Mouse (Mus musculus) adrenal gland, postnatal 14 days (tissue): Measurements from ENCODE around the gene Dnah7a. TPM values are rescaled to one million over a fixed set of nuclear protein-coding genes. Genes with fewer than 3 reads are reported as not detected.
"Not testable (repeated sequence)": the region's sequence is repeated elsewhere in the genome, so short reads cannot be mapped to it uniquely, and the experiment has no call there.

Source experiments
- DNase-seq: peaks from one replicate; pipeline ENCODE4 v3.0.0; 2021; ENCODE audit warnings: mixed read lengths
- long read RNA-seq, 2 experiments: library from polyadenylated mRNA; stranded (forward); transcript quantifications; one replicate each; pipeline ENCODE4 v2.0.0; 2021
- total RNA-seq: library from RNA; stranded (reverse); gene quantifications from 2 replicates; pipeline ENCODE4 v1.2.3, GENCODE M21; 2021

Dnah7a gene
- total RNA-seq, result 0.23 and 0.67 TPM in 2 replicates
- long read RNA-seq, experiment 1, partial matches to known transcripts, result 0 of 2 reads
- long read RNA-seq, experiment 1, other reads (novel, unspliced or antisense), result 2 of 2 reads
- long read RNA-seq, experiment 2, partial matches to known transcripts, result 0 of 4 reads
- long read RNA-seq, experiment 2, other reads (novel, unspliced or antisense), result 4 of 4 reads

DNA sequence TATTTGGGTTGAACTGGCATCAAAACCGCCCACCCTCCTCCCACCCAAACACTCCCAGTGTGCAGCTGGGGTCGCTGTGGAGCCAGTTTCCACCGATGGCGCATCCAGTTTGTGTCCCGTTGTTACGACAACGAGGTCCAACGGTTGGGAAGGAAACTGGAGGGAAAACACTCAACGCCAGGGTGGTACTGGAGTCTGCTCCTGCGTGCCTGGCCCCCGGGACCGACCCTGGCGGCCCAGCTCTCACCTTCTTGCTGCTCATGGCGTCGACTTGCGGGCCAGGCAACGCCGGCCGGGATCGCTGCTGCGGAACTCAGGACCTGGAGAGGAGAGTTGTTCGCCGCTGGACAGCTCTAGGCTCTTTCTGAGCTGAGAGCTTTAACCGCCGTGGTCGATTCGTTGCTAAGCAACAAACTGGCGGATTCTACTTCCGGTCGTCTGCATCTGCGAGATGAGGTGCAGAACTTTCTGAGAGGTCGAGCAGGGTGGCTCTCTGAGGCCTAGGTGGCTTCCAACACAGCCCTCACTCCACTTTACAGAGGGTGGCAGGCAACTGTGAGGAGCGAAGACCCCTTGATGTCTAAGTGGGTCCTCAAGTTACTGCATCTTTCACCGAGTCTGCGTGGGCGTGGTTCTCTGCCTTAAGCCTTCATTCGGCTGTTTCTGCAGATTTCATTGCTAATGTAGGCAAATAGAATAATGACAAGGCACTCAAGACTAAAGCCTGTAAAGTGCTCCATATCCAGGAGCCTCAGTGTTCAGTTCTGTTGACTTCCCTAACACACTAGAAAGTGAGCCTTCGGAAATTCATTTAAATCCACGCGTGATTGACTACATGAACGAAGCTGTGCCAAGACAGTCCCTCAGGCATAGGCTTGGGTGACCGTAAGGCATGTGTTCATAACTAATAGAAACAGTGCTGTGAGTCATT, at the start of gene Dnah7a:
TSS of gene Dnah7a (minus strand) at position 354 of the 931 bp plus-strand sequence.
- DNase-seq, result peak; percentile 48

DNA sequence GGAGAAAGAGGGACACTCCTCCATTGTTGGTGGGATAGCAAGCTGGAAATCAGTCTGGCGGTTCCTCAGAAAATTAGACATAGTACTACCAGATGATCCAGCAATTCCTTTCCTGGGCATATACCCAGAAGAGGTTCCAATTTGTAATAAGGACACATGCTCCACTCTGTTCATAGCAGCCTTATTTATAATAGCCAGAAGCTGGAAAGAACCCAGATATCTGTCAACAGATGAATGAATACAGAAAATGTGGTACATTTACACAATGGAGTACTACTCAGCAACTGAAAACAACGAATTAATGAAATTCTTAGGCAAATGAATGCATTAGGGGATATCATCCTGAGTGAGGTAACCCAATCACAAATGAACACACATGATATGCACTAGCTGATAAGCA, 46.9 kb upstream of the Dnah7a start:
- not testable (repeated sequence) for DNase-seq

DNA sequence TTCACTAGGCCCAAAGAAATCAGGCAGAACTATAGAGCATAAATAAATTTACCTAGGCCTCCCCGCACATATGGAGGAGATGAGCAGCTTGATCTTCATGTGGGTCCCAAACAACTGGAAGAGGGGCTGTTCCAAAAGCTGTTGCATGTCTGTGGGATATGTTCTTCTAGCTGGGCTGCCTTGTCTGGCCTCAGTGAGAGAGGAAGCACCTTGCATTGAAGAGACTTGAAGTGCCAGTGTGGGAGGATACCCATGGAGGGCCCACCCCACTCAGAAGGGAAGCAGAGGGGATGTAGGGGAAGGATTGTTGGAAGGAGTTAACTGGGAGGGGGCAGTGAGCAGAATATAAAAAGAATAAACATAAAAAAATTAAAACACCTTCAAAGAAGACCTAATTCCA, 44.6 kb upstream of the Dnah7a start:
- DNase-seq, result no peak

DNA sequence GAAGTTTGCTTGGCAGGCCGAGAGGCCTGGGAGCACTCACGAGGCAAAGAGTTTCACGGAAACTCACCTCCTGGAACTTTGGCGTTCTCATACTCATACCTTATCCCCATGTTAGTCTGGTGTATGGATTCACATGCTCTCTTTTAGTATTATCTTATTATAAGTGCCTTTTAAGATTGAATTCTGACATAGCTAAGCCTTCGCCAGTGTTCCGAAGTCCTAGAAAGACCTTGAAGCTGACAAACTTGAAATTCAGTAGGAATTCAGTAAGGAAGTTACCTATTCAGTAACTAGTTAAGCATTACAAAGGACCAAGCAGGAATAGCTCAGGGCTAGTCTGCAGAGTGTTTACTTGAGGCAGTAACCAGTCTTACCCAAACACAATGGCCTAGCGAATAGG, 44.1 kb upstream of the Dnah7a start:
- DNase-seq, result not testable (repeated sequence)

DNA sequence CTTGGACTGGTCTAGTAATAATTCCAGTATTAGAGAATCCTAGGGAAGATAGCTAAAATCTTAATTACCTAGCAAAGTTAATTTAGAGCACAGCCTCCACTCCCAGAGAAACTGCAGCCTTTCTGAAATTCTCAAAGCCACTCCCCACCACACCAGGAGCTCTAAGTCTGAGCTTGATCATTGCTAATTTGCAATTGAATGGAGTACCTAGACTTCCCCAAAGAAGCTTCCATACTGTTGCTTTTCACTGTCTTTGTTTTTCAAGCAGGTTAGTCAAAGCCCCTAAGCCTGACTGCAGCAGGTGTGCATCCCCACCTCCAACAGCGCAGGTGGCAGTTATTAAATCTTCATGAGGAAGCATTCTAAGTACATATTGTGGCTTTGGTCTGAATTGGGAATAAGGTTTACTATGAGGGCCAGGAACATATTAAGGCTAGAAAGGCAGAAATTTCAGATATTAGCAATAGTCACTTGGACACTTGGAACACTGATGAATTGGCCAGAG, 43.3 kb upstream of the Dnah7a start:
- not testable (repeated sequence) for DNase-seq

DNA sequence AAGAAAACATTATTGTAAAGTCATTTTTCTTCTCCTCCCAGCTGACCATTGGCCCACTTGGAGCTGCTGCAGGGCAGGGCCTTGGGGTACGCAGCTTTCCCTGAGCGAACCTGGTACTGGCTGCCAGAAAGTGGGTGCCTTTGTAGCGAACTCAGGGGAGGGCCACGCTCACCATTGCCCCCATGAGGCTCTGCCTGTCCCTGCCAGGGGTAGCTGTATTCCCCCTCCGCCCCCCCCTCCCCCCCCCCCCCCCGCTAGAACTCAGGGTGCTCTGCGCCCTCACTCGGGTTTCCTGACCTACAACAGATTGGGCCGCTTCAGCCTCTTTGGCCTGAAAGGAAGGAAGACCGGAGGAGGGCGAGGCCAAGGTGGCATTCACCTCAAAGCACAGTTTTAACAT, 42.0 kb upstream of the Dnah7a start:
- DNase-seq, result peak; percentile 12

DNA sequence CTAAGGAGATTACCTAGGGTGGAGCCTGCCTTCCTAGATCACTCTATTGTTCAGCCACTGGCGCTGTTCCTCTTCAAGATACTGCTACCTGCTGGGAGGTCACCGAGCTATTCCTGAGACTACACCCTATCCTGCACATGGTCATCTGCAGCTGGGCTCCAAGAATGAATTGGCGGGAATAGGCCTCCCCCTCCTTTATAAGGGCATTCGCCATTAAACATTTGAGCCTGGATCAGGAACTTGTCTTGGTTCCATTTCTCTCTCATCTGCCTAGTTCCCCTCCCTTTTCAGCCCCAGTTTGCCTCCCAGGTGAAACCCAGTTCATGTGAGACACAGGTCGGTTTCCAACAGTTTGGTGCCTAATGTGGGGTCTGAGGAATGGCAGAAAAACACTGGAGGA, 39.4 kb upstream of the Dnah7a start:
- DNase-seq, result no peak

DNA sequence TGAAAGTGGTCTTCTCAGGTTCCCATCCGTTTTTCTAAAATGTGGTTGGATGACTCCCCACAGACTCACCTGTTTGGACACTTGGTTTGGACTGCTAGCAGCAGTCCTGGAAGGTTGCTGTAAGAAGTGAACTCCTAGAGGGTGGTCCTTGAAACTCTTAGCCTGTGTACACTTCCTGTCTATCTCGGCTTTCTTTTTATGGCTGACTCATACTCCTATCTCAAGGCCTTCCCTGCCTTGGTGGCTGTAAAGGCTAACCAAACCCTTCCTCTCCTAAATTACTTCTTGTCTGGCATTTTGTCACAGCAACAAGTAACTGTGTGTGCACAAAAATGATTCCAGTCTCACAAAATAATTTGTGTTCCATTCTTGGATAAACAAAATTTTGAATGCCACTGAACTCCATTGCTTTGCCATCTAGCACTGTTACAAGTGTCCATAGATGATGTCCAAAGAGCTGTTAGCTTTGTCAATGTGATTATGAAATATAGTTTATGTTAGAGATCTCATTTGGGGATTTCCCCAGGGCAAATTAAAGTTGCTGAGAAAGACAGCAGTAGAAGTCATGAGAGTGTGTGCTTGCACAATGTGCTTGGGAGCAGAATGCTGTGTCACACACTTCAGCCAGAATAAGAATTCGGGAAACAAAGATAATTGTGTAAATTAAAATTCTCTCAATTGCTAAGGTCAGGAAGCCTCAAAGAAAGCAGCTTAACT, 35.3 kb upstream of the Dnah7a start:
- no peak for DNase-seq

DNA sequence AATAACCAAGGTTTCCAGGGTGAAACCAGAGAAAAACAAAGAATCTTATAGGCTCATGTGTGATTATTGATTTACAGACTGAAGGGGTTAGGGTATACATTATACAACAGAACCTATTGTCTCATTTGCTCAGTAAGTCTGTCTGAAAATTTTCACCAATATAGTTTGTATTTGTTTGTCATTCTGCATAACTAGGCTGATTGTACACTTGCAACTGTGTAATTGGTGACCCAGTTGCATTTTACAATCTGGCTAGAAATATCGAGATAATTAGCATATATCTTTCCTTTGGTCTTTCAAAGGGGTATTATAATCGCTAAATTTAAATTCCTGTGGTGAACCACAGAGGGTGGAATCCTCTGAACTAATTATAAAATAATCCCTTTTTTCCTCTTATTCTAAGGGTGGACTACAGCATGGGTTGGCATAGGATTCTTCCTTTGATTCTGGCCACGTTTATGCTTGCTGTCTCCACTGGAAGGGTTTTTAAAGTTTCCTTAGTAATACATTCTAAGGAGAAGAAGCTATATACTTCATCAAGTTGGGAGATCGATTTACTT, 34.3 kb upstream of the Dnah7a start:
- DNase-seq, result no peak

DNA sequence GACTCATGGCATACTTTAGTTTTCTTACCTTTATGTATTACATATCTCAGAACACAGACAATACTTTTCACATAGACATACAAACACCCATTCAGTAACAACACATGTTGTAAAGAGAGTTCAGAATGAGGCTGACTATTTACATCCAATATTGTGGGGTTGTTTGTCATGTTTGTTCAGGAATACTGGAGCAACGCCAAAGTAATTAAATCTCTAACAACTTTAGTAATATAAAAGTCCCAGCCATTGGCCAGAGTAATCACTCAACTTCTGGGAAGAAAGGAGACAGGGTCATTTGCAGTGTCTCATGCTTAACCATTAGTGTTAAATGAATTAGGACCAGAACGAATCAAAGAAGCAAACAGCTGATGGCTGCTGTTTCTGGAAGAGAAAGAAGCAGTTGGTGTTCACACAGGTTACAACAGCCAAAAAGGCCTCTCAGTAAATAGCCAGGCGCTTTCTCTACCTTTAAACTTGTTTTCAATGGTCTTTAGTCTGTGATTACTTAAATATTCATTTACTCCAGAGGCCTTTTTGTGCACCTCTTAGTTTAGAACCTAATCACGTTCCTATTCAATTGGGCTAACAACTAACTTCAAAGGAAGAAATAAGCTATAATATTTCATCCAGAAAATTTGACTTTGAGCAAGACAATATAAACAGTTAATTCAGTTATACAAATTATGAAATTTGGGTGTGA, 33.6 kb upstream of the Dnah7a start:
- DNase-seq, result not testable (repeated sequence)

DNA sequence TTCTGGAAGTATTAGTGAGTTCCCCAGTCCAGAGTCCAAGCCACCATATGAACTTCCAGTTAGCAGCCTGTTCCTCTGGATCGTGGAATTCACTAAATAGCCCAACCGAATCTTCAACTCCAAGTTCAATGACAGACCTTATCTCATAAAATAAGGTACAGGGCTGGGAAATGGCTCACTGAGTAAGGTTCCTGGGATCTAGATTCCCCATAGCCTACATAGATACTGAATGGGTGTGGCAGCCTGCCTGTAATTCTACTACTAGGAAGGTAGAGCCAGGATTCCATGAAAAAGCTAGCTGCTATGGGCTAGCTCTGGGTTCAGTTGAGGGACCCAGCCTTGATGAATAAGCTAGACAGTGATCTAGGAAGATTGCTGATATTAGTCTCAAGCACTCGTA, 30.0 kb upstream of the Dnah7a start:
- no peak for DNase-seq

DNA sequence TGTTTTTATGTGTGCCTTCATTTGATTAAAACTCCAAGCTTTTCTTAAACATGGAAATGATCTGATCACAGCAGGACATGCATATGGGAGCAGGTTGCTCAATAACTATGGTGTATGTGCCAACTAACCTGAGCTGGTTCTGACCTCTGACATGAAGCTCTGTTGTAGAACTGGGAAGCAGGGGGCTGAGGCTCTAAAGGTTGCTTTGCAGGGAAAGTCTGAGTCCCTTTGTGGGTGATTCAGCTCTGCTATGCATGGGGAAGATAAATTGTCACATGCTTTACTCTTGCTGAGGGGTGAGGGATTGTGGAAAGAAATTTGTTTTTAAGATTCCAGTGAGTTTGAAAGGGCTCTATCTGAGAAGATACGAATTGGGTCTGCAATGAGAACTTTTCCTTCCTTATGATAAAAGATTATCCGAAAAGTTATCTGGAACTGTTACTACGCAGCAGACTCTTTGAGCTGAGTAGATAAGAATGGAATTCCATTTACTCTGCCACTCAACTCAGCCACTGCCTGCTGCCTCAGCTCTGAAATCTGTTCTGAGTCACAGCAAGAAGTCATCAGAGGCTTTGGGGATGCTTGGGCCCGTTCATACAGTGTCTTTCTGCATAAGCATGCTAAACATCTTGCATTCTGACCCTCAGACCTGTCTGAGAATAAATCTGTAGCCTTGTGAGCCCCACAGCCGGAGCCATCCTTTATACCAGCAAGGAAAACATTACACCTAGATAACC, 22.1 kb upstream of the Dnah7a start:
- no peak for DNase-seq

DNA sequence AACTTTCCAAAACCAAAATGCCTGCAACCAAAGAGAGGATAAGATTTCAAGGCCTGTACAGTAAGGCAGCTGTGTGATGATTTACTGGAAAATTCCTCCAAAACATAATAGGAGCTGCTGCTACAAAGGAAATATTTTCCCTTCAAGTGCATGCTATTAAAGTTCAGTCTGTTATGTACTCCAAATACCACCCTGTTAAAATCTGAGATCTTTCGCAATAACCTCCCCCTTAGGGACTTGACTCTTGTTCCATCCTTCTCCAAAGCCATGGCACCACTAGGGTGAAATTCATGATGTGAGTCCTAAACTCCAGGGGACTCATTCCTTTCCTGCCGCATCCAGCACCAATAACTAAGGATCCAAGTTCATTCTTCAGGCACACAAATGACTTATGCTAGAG, 20.3 kb upstream of the Dnah7a start:
- no peak for DNase-seq

DNA sequence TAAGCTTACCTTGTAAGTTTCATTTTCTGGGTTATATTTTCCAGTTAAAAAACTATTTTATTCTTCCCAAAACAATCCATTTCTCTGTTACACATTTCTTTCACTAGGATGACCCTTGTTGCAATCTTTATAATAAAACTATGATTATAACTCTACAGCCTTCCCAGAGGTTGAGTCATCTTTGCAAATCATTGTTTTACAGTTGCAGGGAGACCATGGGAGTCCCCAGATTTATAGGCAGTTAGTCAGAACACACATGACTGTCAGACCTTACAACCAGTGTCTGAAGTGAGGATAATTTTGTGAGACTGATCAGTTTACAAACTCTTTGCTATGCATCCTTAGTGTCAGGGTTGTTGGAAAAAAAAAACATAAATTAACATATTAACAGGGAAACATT, 14.8 kb upstream of the Dnah7a start:
- no peak for DNase-seq

DNA sequence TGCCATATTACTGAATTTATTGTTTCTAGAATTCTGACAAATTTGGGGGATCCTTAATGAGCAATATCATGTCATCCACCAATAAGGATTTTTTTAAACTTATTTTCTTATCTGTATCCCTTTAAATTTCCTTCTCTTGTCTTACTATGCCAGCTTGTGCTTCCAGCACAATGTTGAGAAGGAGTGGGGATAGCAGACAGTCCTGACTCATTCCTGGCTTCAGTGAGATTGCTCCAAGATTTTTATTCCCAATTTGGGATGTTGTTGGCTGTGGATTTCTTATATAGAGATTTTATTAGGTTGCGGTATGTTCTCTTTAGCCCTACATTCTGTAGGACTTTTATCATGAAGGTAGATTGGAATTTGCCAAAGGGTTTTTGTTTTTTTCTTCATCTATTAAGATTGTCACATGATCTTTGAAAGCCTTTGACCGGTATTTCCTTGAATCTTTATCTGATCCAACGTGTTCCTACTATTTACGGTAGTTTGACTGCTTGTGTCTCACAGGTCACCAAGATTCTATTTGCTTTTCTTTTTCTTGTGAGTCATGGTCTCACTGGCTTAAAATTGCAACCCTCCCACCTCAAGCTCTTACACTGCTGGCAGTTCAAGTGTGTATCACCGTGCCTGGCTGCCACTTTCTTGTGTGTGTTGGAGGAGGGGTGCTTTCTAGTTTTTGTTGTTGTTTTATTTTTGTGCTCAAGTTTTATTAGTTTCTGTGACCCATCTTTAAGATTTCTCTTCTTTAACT, 14.2 kb upstream of the Dnah7a start:
- DNase-seq, result no peak

DNA sequence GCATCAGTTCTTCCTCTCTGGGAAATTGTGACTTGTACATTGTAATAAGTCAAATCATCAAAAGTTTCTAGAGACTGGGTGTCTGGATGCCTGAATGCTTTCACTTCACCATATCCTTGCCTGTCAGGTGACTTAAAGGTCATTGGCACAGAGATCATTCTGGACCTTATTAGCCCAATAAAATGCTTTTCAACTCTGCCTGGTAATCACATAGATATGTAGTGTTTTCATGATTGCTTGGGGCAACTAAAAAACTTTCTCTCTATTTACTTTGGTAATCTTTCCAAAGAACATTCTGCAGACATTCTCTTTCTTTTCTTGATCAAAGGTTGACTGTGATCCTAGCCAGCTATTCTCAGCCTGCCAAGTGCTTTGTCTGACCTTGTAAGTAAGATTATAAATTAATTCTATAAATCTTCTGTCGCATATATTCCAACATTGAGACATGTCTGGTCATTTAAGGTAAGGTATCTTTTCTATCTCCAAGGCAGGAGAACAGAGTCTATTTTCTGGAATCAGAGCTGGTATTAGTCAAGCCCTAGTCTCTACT, 9.5 kb upstream of the Dnah7a start:
- DNase-seq, result peak; percentile 17

DNA sequence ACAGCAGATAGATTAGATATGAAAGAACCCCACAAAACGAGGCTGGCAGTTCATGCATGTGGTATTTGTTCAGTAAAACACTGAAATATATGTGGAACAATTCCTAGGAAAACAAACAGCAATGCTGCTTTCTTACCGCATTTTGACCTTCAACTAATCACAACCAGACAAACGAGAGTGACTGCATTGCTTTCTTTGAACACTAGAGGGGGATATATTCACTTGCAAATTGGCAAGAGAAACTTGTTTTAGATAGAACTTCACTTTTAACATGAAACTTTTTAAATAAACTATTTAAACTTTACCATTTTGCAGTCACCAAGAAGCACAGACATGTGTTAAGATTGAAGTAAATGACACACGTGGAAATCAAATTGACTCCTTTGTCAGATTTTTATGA, 8.9 kb upstream of the Dnah7a start:
- DNase-seq, result peak; percentile 31

DNA sequence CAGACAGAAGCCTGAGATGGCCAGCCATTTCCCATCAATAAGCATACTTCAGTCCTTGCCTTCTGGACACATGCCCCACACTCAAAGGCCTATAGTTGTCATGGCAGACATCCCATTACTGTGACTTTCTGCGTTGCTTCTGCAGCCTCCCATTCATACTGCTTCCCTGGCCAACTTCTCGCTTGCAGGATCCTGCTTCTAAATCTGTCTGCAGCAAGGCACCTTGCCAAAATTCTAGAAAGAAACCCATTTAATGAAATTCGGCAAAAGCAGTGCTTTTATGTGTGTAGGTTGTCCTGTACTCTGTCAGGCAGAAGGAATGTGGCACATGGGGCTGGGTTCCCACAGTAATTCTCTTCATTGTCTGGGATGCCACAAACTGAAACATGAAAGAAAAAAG, 6.8 kb upstream of the Dnah7a start:
- DNase-seq, result not testable (repeated sequence)

DNA sequence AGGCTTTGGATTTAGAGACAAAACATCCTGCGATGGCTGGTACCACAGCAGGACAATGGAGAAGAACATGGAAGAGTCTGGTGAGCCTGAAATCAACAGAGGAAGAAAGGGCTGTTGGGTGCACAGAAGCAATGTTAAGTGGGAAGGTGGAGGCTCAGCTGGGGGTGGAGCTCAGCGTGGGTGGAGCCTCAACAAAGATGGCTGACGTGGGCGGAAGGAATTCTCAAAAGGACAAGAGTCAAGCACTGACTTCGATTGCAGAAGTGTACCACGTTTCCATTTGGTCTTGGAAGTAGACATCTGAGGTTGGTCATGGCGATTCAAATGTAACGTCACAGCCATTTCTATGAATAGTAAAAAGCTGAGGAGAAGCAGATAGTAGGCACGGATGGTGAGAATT, 4.5 kb upstream of the Dnah7a start:
- DNase-seq, result no peak

DNA sequence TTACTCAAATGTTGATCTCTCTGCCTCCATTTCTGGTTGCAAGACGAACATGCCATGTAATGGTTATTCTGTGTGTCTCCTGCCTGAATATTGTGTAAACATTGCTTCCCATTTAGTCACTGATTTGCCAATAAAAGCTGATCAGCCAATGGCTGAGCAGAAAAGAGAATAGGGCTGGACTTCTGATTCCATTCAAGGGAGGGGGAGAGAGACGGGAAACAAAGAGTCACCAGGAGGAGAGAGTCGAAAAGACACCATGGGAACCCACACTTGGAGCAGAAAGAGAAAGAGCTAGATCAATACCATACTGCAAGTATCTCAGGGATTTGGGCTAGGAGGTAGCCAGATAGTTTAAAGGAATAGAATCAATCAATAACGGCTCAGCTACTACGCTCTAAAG, 3.0 kb upstream of the Dnah7a start:
- DNase-seq, result not testable (repeated sequence)
